Mouse (Mus musculus) liver, adult 2 months (tissue): Measurements from ENCODE around the gene Emc9. TPM values are rescaled to one million over a fixed set of nuclear protein-coding genes. Genes with fewer than 3 reads are reported as not detected.
A peak's percentile ranks its signal among the peaks of the same experiment; 100 is the strongest.

Source experiments
- DNase-seq: peaks from one replicate; pipeline ENCODE4 v3.0.0-alpha.2; 2011; ENCODE audit warnings: low read depth, low spot score; ENCODE audit errors: extremely low read depth
- H3K27ac ChIP-seq: fragments of 200-500 bp; replicated peaks from 2 replicates; pipeline ENCODE4 v1.5.1; 2012; ENCODE audit warnings: low read depth, mild to moderate bottlenecking, control low read depth, inconsistent platforms, low read length; ENCODE audit not compliant: insufficient read depth
- H3K27me3 ChIP-seq: fragments of 200-500 bp; 2 replicates; pipeline ENCODE4 v1.6.1; 2012; ENCODE audit warnings: mild to moderate bottlenecking, moderate library complexity, low read length, inconsistent platforms; ENCODE audit not compliant: control insufficient read depth, insufficient read depth
- H3K36me3 ChIP-seq: fragments of 200-500 bp; 2 replicates; pipeline ENCODE4 v1.6.1; 2012; ENCODE audit warnings: low read length, inconsistent platforms; ENCODE audit not compliant: control insufficient read depth, insufficient read depth
- H3K4me1 ChIP-seq: fragments of 200-500 bp; 2 replicates; pipeline ENCODE4 v1.6.1; 2011; ENCODE audit warnings: low read length; ENCODE audit not compliant: control insufficient read depth, insufficient read depth
- H3K4me3 ChIP-seq: fragments of 200-500 bp; 2 replicates; pipeline ENCODE4 v1.5.1; 2011; ENCODE audit warnings: low read depth, mild to moderate bottlenecking, control low read depth, low read length, moderate library complexity; ENCODE audit not compliant: insufficient read depth
- H3K79me2 ChIP-seq: fragments of 200-500 bp; 2 replicates; pipeline ENCODE4 v1.6.1; 2012; ENCODE audit warnings: inconsistent platforms, mild to moderate bottlenecking, low read length, moderate library complexity; ENCODE audit not compliant: control insufficient read depth, insufficient read depth
- H3K9ac ChIP-seq: fragments of 200-500 bp; 2 replicates; pipeline ENCODE4 v1.6.1; 2012; ENCODE audit warnings: low read depth, mild to moderate bottlenecking, control low read depth, inconsistent platforms, low read length
- CTCF ChIP-seq: fragments of 200-500 bp; IDR thresholded peaks from 2 replicates; pipeline ENCODE4 v1.5.1; 2011; ENCODE audit warnings: low read depth, low read length, control low read depth
- POLR2A ChIP-seq: fragments of 200-500 bp; IDR thresholded peaks from 2 replicates; pipeline ENCODE4 v1.6.1; 2011; ENCODE audit warnings: low read length, control low read depth; ENCODE audit not compliant: insufficient read depth; ENCODE audit errors: extremely low read depth
- WGBS: fragments of 180-500 bp; shearing (Covaris S2); methylation state at CpG from one replicate; pipeline ENCODE4 v1.1.7; 2018; 5-methylcytosine and 5-hydroxymethylcytosine counted together
- polyA plus RNA-seq: library from polyadenylated mRNA; depleted of rRNA; stranded (reverse); fragments of >200 nt; gene quantifications from 2 replicates; pipeline ENCODE4 v1.2.3, GENCODE M21; 2012
- total RNA-seq: library from RNA; depleted of rRNA; stranded (reverse); fragments of >200 nt; gene quantifications from 2 replicates; pipeline ENCODE4 v1.2.3, GENCODE M21; 2014

Gene Emc9
- total and polyA plus RNA-seq, 2 experiments = 36.1 to 57.2 TPM

GRCm38 (mm10) chr14:55589271-55589670 is 4.2 kb upstream of the Emc9 start:
- TF ChIP-seq POLR2A (no peak), CTCF (no peak)
- 93% methylated on average over 5 of the region's 5 CpGs for WGBS
- no peaks in the 10 kb centered on the region for H3K27me3 ChIP-seq
- H3K4me1 ChIP-seq = peaks cover 15% of the 10 kb centered on the region
- H3K36me3 ChIP-seq = peaks cover 7% of the 10 kb centered on the region
- no peak overlapping the region for H3K4me3 ChIP-seq
- H3K27ac ChIP-seq = no peak overlapping the region
- no peak for DNase-seq
- peaks cover 10% of the 10 kb centered on the region; the same call in 1 of the 2 replicates for H3K79me2 ChIP-seq
- H3K9ac ChIP-seq = no peak overlapping the region

- no peaks in the 10 kb centered on the region for H3K27me3 ChIP-seq
- H3K4me3 ChIP-seq = no peak overlapping the region
- whole genome bisulfite sequencing = 80% methylated on average over 2 of the region's 2 CpGs
- no peak overlapping the region for H3K9ac ChIP-seq
- H3K79me2 ChIP-seq = no peaks in the 10 kb centered on the region; the same call in 1 of the 2 replicates
- DNase-seq = no peak
- peaks cover 8% of the 10 kb centered on the region for H3K4me1 ChIP-seq
- H3K27ac ChIP-seq = peak overlapping the region; percentile 52
- peaks cover 10% of the 10 kb centered on the region for H3K36me3 ChIP-seq
- TF ChIP-seq POLR2A (no peak), CTCF (no peak)
These were observed 1.0 kb upstream of the Emc9 start for GRCm38 (mm10) chr14:55586149-55586548.

- no peak overlapping the region for H3K9ac ChIP-seq
- H3K79me2 ChIP-seq = no peaks in the 10 kb centered on the region; the same call in 1 of the 2 replicates
- H3K4me1 ChIP-seq = peaks cover 8% of the 10 kb centered on the region
- H3K36me3 ChIP-seq = peaks cover 13% of the 10 kb centered on the region
- peak overlapping the region; percentile 52 for H3K27ac ChIP-seq
- no peaks in the 10 kb centered on the region for H3K27me3 ChIP-seq
- DNase-seq = peak; percentile 91
- TF ChIP-seq CTCF (no peak), POLR2A (no peak)
- H3K4me3 ChIP-seq = no peak overlapping the region
- 15% methylated on average over 6 of the region's 6 CpGs for WGBS
These were observed 461 bp upstream of the Emc9 start for GRCm38 (mm10) chr14:55585566-55585960.

- H3K79me2 ChIP-seq = peaks cover 6% of the 10 kb centered on the region; the same call in 1 of the 2 replicates
- H3K27ac ChIP-seq = peak overlapping the region; percentile 62
- peaks cover 16% of the 10 kb centered on the region for H3K36me3 ChIP-seq
- H3K27me3 ChIP-seq = no peaks in the 10 kb centered on the region
- H3K4me3 ChIP-seq = peak overlapping the region; percentile 81
- 32% methylated on average over 5 of the region's 5 CpGs for WGBS
- H3K4me1 ChIP-seq = peaks cover 8% of the 10 kb centered on the region
- no peak for TF ChIP-seq POLR2A
- no peak for TF ChIP-seq CTCF
- peak overlapping the region; percentile 80 for H3K9ac ChIP-seq
- peak; percentile 61 for DNase-seq
These were observed 800 bp downstream of the Emc9 start for GRCm38 (mm10) chr14:55584303-55584701.

GRCm38 (mm10) chr14:55581981-55582681 is 3.0 kb downstream of the Emc9 start:
- Histone ChIP-seq H3K4me1 (peaks cover 9% of the 10 kb centered on the region), H3K27ac (no peak overlapping the region)
- TF ChIP-seq CTCF (peak; percentile 72), POLR2A (no peak)

GRCm38 (mm10) chr14:55580731-55581130 is 4.4 kb downstream of the Emc9 start:
- TF ChIP-seq CTCF = no peak
- no peak for TF ChIP-seq POLR2A
- H3K27ac ChIP-seq = no peak overlapping the region
- WGBS = 94% methylated on average over 16 of the region's 16 CpGs

More at GRCm38 (mm10) chr14:55581981-55582681, 3.0 kb downstream of the Emc9 start:
- DNase-seq = no peak
- H3K79me2 ChIP-seq = 0 out of 2 replicates have a peak, but pooled peaks cover 6% of the 10 kb centered on the region
- no peaks in the 10 kb centered on the region for H3K27me3 ChIP-seq
- H3K9ac ChIP-seq = no peak overlapping the region
- peaks cover 12% of the 10 kb centered on the region; the same call in 1 of the 2 replicates for H3K36me3 ChIP-seq
- WGBS = 76% methylated on average over 9 of the region's 9 CpGs
- no peak overlapping the region for H3K4me3 ChIP-seq

More at GRCm38 (mm10) chr14:55580731-55581130, 4.4 kb downstream of the Emc9 start:
- Histone ChIP-seq H3K27me3 (no peaks in the 10 kb centered on the region), H3K4me3 (no peak overlapping the region), H3K9ac (no peak overlapping the region), H3K4me1 (peaks cover 4% of the 10 kb centered on the region), H3K79me2 (0 out of 2 replicates have a peak, but pooled peaks cover 9% of the 10 kb centered on the region), H3K36me3 (peaks cover 10% of the 10 kb centered on the region; the same call in 1 of the 2 replicates)
- no peak for DNase-seq
